21 mouse cellular contexts compared by ENCODE assay signal in genomic region chr6:129041470-129041869, GRCm38 (mm10). TPM values are rescaled to one million over a fixed set of nuclear protein-coding genes. Genes with fewer than 3 reads are reported as not detected.
"Had no signal": no experiment of that assay in that cellular context is flagged by ENCODE, and none has a peak within 500 bp of the region (broad histone marks: within the 10 kb centered on the region; RNA-seq: fewer than 3 reads in every experiment).

No protein-coding gene starts in this region.

- H3K27ac ChIP-seq: lung, embryonic 15.5 days; macrophage; midbrain, embryonic 12.5 days; neural tube, embryonic 12.5 days; stomach, embryonic 15.5 days; stomach, postnatal 0 days had no signal

- H3K36me3 ChIP-seq: lung, embryonic 15.5 days; midbrain, embryonic 12.5 days; neural tube, embryonic 12.5 days; stomach, embryonic 15.5 days had no signal

- ATAC-seq: lung, postnatal 0 days had no signal

- H3K9me3 ChIP-seq: lung, embryonic 15.5 days; megakaryocyte, embryonic 14.5 days; midbrain, embryonic 12.5 days; neural tube, embryonic 12.5 days; stomach, embryonic 15.5 days had no signal

- H3K4me1 ChIP-seq: lung, embryonic 15.5 days; midbrain, embryonic 12.5 days; neural tube, embryonic 12.5 days; stomach, embryonic 15.5 days had no signal

- H3K27me3 ChIP-seq: lung, embryonic 15.5 days; megakaryocyte, embryonic 14.5 days; midbrain, embryonic 12.5 days; neural tube, embryonic 12.5 days; stomach, embryonic 15.5 days had no signal

- DNase-seq: lung, adult 2 months; lung, postnatal 14 days; lung, postnatal 36 days; midbrain, embryonic 14.5 days; right cerebral cortex, postnatal 14 days; thymus, adult 2 months; thymus, postnatal 25 days; thymus, postnatal 4 days had no signal

- H3K4me3 ChIP-seq: lung, embryonic 15.5 days; megakaryocyte, embryonic 14.5 days; midbrain, embryonic 12.5 days; neural tube, embryonic 12.5 days; stomach, embryonic 15.5 days had no signal

- H3K4me2 ChIP-seq: lung, embryonic 15.5 days; midbrain, embryonic 12.5 days; neural tube, embryonic 12.5 days; stomach, embryonic 15.5 days had no signal

- H3K9ac ChIP-seq: lung, embryonic 15.5 days; midbrain, embryonic 12.5 days; neural tube, embryonic 12.5 days; stomach, embryonic 15.5 days had no signal

RNA-seq across cellular contexts. Expression of gene Klrb1f, which starts 4.2 kb away (rescaled TPM):
- polyA plus RNA-seq: midbrain, embryonic 12.5 days; testis, adult 2 months had no signal

RNA-seq across cellular contexts. Expression of gene Clec2e, which starts 59.2 kb away (rescaled TPM):
- total RNA-seq: megakaryocyte progenitor cell, adult 5-6 weeks; midbrain, postnatal 0 days had no signal
- polyA plus RNA-seq: lung, embryonic 15.5 days; lung, postnatal 0 days; midbrain, embryonic 12.5 days; midbrain, embryonic 14.5 days; midbrain, postnatal 0 days; neural tube, embryonic 12.5 days; neural tube, embryonic 14.5 days; spleen, adult 2 months; testis, adult 2 months had no signal
